18 mouse cellular contexts compared by ENCODE assay signal in genomic region chr2:73070449-73071076, GRCm38 (mm10).
"Had no signal": no experiment of that assay in that cellular context is flagged by ENCODE, and none has a peak within 500 bp of the region (broad histone marks: within the 10 kb centered on the region; RNA-seq: fewer than 3 reads in every experiment).

No protein-coding gene starts in this region.

- H3K4me1 ChIP-seq: neural tube, embryonic 12.5 days had no signal

- H3K4me2 ChIP-seq: limb, embryonic 13.5 days; liver, embryonic 12.5 days; liver, embryonic 15.5 days; midbrain, embryonic 11.5 days; neural tube, embryonic 12.5 days had no signal

- H3K27me3 ChIP-seq: neural tube, embryonic 12.5 days had no signal

- DNase-seq: kidney, adult 2 months; kidney, postnatal 25 days; layer of hippocampus, adult 9-11 months; liver; lung, adult 2 months; lung, postnatal 14 days; lung, postnatal 4 days; midbrain, embryonic 14.5 days; thymus, adult 2 months; thymus, postnatal 25 days had no signal

- ATAC-seq: liver, embryonic 12.5 days had no signal

- H3K36me3 ChIP-seq: limb, embryonic 10.5 days; limb, embryonic 13.5 days; liver, embryonic 12.5 days; liver, embryonic 15.5 days; neural tube, embryonic 12.5 days had no signal

- H3K27ac ChIP-seq: kidney, postnatal 0 days; layer of hippocampus, adult 2 months; limb, embryonic 10.5 days; limb, embryonic 13.5 days; liver, embryonic 12.5 days; liver, embryonic 15.5 days; neural tube, embryonic 12.5 days had no signal

- H3K9me3 ChIP-seq: limb, embryonic 10.5 days; limb, embryonic 13.5 days; liver, embryonic 12.5 days; liver, embryonic 15.5 days; neural tube, embryonic 12.5 days had no signal

- H3K4me3 ChIP-seq: layer of hippocampus, adult 2 months; limb, embryonic 10.5 days; limb, embryonic 13.5 days; liver, embryonic 12.5 days; liver, embryonic 15.5 days; neural tube, embryonic 12.5 days had no signal

- H3K9ac ChIP-seq: limb, embryonic 13.5 days; liver, embryonic 12.5 days; liver, embryonic 15.5 days; neural tube, embryonic 12.5 days had no signal
